Mouse (Mus musculus): ENCODE results near the gene Cdc26.

DNA sequence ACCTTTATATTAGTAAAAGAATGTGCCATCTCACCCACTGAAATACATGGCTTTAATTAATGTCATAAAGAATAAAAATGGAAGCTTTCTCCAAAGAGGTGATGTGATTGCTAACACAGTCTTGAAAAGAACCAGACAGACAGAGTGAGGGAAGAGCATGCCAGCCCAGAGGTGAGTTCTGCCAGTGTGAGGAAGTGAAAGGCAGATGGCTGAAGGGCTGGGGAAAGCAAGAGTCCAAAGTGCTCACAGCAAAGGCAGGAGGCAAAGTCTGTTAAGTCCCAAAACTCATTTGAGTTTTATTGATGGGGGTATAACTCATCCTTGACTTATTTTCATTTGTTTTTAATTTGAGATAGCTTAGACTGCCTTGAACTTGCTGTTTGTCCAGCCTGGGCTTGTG lies 22.2 kb upstream of the Cdc26 start:
- TF ChIP-seq EP300 (IDR thresholded peaks at IDR 0.05; ENCODE audit: low read depth) (no peak), CTCF (IDR thresholded peaks at IDR 0.05; ENCODE audit: low read depth) (no peak)
